Mouse (Mus musculus) urinary bladder, postnatal 10 days (tissue): ENCODE results near the gene Bahcc1.

Experiments
- DNase-seq: peaks from one replicate; pipeline ENCODE4 v3.0.0; 2022; ENCODE audit warnings: low spot score

Bahcc1 gene

GRCm38 (mm10) chr11:120315832-120316689, 83.3 kb downstream of the Bahcc1 start:
- DNase-seq: peak; percentile 63

GRCm38 (mm10) chr11:120316690-120317254, 84.0 kb downstream of the Bahcc1 start:
- DNase-seq: no peak

GRCm38 (mm10) chr11:120317456-120317855, 84.7 kb downstream of the Bahcc1 start:
- no peak for DNase-seq

- no peak for DNase-seq
Observed at GRCm38 (mm10) chr11:120319310-120319709, 86.6 kb downstream of the Bahcc1 start.

- DNase-seq: no peak
Observed at GRCm38 (mm10) chr11:120320156-120320555, 87.4 kb downstream of the Bahcc1 start.

- no peak for DNase-seq
Observed at GRCm38 (mm10) chr11:120335431-120336021, 102.8 kb downstream of the Bahcc1 start.

- no peak for DNase-seq
Observed at GRCm38 (mm10) chr11:120337447-120337846, 104.7 kb downstream of the Bahcc1 start.

- DNase-seq: no peak
Observed at GRCm38 (mm10) chr11:120338786-120339185, 106.0 kb downstream of the Bahcc1 start.

GRCm38 (mm10) chr11:120339978-120340513, 107.3 kb downstream of the Bahcc1 start:
- DNase-seq: no peak

GRCm38 (mm10) chr11:120341661-120342060, 108.9 kb downstream of the Bahcc1 start:
- DNase-seq: no peak
